Mouse (Mus musculus): ENCODE measurements at regions not wholly inside any gene's neighbourhood (a gene's known extent, or its start where the extent isn't known, plus 50 kb on each side); places are given as distances from the start of the nearest gene placed in this dataset.
A peak's percentile ranks its signal among the peaks of the same experiment; 100 is the strongest.

DNA sequence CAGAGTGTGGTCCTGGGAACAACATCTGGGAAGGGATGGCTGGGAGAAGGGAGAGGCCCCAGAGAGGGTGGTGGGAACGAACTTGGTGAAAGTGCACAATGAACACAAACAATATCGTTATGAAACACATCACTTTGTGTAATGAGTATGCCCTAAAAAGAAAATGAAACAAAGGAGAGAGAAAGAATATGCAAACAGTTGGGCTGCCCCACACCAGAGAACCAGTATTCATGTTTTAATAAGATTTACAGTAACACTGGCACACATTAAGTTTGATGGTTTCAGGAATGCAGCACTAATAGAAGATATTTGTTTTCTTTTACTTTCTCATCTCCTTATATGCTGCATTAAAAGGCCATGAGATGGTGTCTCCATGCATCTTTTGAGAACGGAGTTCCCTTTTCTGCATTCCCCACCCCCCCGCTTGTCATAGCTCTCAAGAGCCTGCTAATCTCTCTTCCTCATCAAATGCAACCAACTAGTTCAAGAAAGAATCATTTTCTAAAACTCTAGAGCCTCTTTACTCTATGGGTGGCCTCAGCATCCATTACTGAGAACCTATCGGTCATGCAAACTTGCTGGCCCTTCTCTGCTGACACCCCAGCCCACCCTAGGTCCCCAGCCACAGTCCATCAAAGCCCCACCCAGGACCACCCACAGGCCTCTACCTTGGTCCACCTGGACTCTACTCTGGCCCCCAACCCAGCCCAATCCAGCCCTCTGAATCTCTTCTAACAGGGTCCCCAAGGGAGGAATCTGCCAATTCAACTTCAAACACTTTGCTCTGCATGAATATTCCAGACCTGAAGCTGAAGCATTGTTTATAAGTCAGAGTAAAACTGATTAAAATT is 379.0 kb upstream of the Nrp1 start:
- DNase-seq: no peak

DNA sequence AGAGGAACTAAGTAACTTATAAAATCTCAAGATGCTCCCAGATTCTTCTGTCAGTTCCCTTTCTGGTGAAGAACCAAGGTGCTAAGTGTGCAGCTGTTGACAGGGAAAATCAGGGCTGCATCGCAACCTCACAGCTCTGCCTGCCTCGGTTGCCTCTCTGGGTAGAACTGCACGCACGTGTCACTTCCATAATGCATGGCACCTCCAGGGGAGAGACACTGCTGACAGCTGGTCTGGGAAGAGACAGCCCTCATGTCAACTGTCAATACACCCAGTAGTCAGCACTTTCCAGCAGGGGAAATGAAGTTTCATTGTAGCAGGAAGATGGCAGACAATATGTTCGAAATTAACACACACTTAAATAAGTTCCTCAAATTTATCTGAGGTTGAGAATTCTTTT is 376.2 kb upstream of the Nrp1 start:
- no peak for DNase-seq

- DNase-seq: no peak
These were observed 372.8 kb upstream of the Nrp1 start for GRCm38 (mm10) chr8:127985616-127986015.

DNA sequence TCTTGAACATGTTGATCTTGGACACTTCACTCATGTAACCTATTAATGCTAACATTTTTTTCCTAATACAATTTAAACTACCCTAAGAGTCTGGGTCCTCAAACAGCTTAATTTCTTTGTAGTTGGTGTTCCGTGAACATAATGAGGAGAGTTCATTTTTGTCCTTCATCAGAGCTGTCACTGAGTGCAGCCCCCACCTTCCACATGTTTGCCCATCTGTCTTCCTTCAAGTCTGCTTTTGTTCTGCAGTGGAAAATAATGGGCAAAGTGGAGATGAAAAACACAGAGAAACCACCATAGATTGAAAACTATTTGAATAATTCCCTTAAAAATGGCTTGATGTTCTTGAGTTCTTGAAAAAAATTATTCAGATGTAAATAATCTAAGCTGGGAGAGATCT is 369.5 kb upstream of the Nrp1 start:
- no peak for DNase-seq

DNA sequence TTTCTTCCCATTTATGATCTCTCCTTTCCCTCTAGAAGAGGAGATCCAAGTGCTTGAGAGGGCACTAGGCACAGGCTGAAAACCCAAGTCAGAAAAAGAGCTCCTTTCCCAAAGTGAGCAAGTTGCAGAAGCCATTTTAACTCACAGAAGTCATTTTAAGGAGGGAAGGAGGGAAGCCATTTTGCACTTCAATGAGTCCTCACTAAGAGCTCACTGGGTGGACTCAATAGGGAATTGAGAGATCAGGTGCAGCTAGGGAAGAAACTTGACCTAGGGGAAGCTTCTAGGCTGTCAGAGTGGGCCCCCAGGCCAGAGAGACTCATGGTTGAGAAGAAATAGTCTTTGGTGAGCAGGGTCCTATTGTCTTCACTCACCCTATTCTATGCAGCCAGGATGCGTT is 363.5 kb upstream of the Nrp1 start:
- no peak for DNase-seq

GRCm38 (mm10) chr8:127995490-127995889 is 362.9 kb upstream of the Nrp1 start:
- no peak for DNase-seq

GRCm38 (mm10) chr8:128002386-128002785 is 356.0 kb upstream of the Nrp1 start:
- no peak for DNase-seq

GRCm38 (mm10) chr8:128002806-128003205 is 355.6 kb upstream of the Nrp1 start:
- DNase-seq: no peak

DNA sequence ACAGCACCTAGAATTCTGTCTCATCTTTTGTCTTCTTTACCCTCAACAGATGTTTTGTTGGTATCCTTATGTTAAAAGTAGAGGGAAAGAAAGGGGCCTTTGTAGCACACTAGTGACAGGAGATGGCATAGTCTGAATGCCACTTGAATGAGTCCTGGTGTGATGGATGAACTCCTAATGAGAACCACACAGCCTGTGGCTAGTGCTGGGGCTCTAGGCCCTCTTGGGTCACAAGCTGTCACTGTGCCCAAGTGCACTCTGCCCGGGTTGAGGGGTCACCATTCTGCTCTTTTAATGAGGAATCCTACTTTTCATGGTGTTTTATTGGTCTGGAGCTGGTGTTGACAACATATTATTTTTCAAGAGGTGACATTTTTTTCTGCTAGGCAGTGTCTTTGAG is 355.0 kb upstream of the Nrp1 start:
- no peak for DNase-seq

DNA sequence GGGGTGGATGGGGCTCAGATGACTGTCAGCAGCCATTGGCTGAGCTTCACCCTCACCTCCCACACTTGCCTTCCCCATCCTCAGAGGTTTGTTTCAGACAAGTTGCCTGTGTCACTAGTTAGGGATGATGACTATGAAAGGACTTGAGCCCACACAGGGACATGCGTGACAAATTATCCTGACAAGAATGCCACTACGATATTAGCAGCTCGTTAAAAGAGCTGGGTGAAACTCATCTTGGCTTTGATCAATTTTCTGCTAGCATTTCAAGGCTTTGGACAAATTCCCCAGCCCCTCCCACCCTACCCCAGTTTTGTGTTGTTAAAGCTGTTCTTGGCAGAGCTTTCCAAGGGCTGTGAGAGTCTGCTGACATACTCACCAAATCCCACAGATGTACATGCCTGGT is 354.5 kb upstream of the Nrp1 start:
- no peak for DNase-seq

GRCm38 (mm10) chr8:128009393-128010010 is 348.9 kb upstream of the Nrp1 start:
- no peak for DNase-seq

DNA sequence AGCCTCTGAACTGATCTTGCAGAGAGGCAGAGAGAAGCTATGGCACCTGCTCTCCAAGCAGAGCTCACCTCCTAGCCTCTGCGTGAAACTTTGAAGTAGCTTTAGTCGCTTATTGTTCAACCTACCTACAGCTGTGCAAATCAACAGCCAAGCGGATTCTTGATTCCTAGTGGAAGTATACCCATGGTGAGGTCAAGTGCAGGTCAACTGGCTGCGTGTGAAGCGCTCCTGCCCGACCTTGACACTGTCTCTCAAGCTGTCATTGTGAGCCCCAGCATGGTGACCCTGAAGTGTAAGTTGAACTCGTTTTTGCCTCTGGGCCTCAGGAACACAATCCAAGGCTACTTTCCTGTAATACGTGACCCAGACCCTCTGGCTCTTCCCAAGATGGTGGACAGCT is 341.2 kb upstream of the Nrp1 start:
- no peak for DNase-seq

GRCm38 (mm10) chr8:128023661-128024060 is 334.7 kb upstream of the Nrp1 start:
- no peak for DNase-seq

GRCm38 (mm10) chr8:128024774-128025222 is 333.6 kb upstream of the Nrp1 start:
- DNase-seq: peak; percentile 29

DNA sequence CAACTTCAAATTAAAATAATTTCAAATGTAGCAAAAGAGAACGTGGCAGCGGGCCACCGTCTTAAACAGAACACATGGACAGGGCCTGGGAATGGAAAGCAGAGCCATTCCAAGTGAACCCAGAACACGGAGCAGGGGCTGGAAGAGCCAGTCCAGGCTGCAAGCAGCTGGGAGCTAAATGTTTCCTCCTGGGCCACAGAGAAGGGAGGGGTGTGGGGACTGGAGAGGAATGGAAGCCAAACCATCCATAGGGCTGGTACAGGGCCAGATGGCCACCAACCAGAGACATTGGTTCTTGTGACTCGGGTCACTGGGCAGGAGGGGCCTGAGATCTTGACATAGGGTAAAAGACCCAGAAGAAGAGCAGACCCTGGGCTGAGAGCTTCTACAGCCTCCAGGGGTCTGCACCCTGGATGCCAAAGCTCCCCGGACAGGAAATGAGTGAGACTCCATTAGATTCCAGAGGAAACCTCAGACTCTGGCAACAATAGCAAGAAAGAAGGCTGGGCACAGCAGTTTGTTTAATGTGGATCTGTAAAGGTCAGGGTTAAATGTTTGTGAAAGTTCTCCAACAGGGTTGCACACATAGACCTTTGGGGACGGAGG is 333.1 kb upstream of the Nrp1 start:
- DNase-seq: peak; percentile 75

GRCm38 (mm10) chr8:128026981-128027380 is 331.4 kb upstream of the Nrp1 start:
- DNase-seq: no peak

GRCm38 (mm10) chr8:128030335-128031280 is 327.8 kb upstream of the Nrp1 start:
- no peak for DNase-seq

- DNase-seq: peak; percentile 51
These were observed 324.3 kb upstream of the Nrp1 start for GRCm38 (mm10) chr8:128034127-128034526.

DNA sequence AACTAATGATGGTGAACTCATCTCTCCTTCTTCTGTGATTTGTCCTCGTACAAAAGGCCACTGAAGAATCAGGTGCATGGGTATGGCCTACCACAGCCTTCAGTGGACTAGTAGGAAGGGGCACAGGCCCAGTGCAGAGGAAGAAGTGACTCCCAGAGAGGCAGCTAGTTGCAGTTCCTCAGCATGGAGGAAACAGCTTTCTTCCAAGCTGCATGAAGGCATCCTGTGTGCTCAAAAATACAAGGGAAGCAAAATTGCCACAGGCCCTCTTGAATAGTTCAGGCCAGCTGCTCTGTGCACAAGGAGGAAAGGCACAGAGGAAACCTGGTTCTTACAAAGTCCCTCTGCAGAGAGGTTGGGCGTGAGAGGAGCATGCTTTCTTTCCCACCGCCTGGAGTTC is 322.7 kb upstream of the Nrp1 start:
- no peak for DNase-seq

- DNase-seq: no peak
These were observed 318.9 kb upstream of the Nrp1 start for GRCm38 (mm10) chr8:128039341-128040064.

GRCm38 (mm10) chr8:128042877-128043276 is 315.5 kb upstream of the Nrp1 start:
- DNase-seq: no peak

Data from adrenal gland, adult 2 months (tissue).